Mouse (Mus musculus) ES-CJ7 (cell line): ENCODE results near the gene Setdb1.

Experiments used
- DNase-seq: peaks from one replicate; pipeline ENCODE4 v3.0.0; 2011; ENCODE audit warnings: low read depth, low spot score

The Setdb1 gene

GRCm38 (mm10) chr3:95292899-95293298 lies 64.1 kb downstream of the Setdb1 start:
- no peak for DNase-seq

GRCm38 (mm10) chr3:95291041-95291440 lies 66.0 kb downstream of the Setdb1 start:
- no peak for DNase-seq

GRCm38 (mm10) chr3:95290156-95290555 lies 66.8 kb downstream of the Setdb1 start:
- DNase-seq: peak; percentile 69

GRCm38 (mm10) chr3:95289419-95289818 lies 67.6 kb downstream of the Setdb1 start:
- no peak for DNase-seq

- no peak for DNase-seq
These were observed 69.5 kb downstream of the Setdb1 start for GRCm38 (mm10) chr3:95287541-95287940.

- DNase-seq: peak; percentile 67
These were observed 70.5 kb downstream of the Setdb1 start for GRCm38 (mm10) chr3:95286510-95286909.

- no peak for DNase-seq
These were observed 71.0 kb downstream of the Setdb1 start for GRCm38 (mm10) chr3:95286011-95286410.

GRCm38 (mm10) chr3:95285390-95285789 lies 71.6 kb downstream of the Setdb1 start:
- no peak for DNase-seq

GRCm38 (mm10) chr3:95284501-95285281 lies 72.3 kb downstream of the Setdb1 start:
- no peak for DNase-seq

- no peak for DNase-seq
These were observed 72.9 kb downstream of the Setdb1 start for GRCm38 (mm10) chr3:95284062-95284461.

- DNase-seq: no peak
These were observed 73.4 kb downstream of the Setdb1 start for GRCm38 (mm10) chr3:95283589-95283941.

- peak; percentile 87 for DNase-seq
These were observed 74.0 kb downstream of the Setdb1 start for GRCm38 (mm10) chr3:95282865-95283588.

GRCm38 (mm10) chr3:95282381-95282864 lies 74.6 kb downstream of the Setdb1 start:
- no peak for DNase-seq

- peak; percentile 98 for DNase-seq
These were observed 75.5 kb downstream of the Setdb1 start, which contains the start of the genes Mindy1 and Prune1 for GRCm38 (mm10) chr3:95281216-95282126. Gene Mindy1 (plus strand): TSS chr3:95281345. Gene Prune1 (minus strand): TSS chr3:95282076.

GRCm38 (mm10) chr3:95280747-95281146 lies 76.3 kb downstream of the Setdb1 start:
- no peak for DNase-seq

- no peak for DNase-seq
These were observed 79.9 kb downstream of the Setdb1 start for GRCm38 (mm10) chr3:95277149-95277551.

- DNase-seq: no peak
These were observed 80.5 kb downstream of the Setdb1 start for GRCm38 (mm10) chr3:95276428-95276934.

- DNase-seq: no peak
These were observed 81.8 kb downstream of the Setdb1 start for GRCm38 (mm10) chr3:95275161-95275560.

- DNase-seq: no peak
These were observed 82.5 kb downstream of the Setdb1 start for GRCm38 (mm10) chr3:95274453-95274852.
